9 mouse cellular contexts compared by ENCODE assay signal in genomic region chr11:99379568-99379967, GRCm38 (mm10). TPM values are rescaled to one million over a fixed set of nuclear protein-coding genes. Genes with fewer than 3 reads are reported as not detected.
DNase-seq lines count a peak whose midpoint lies in the region; ATAC-seq and TF ChIP-seq lines count a peak whose summit lies in the region.
"Had no signal": no experiment of that assay in that cellular context is flagged by ENCODE, and none has a peak within 500 bp of the region (broad histone marks: within the 10 kb centered on the region; RNA-seq: fewer than 3 reads in every experiment).

No protein-coding gene starts in this region.

- H3K79me2 ChIP-seq in liver, adult 2 months (ENCODE audit: control insufficient read depth, insufficient read depth, low read length): no peaks in the 10 kb centered on the region

- 15% methylated on average over 5 of the region's 5 CpGs for WGBS in liver, embryonic 12.5 days (ENCODE audit: insufficient replicate concordance)
- WGBS in embryonic facial prominence, embryonic 14.5 days: 10% methylated on average over 5 of the region's 5 CpGs
- WGBS in liver, adult 2 months: 7% methylated on average over 5 of the region's 5 CpGs

- ATAC-seq in liver, embryonic 12.5 days: no peak
- ATAC-seq in embryonic facial prominence, embryonic 14.5 days (ENCODE audit: low read depth): no peak

- H3K36me3 ChIP-seq in liver, embryonic 12.5 days: no peaks in the 10 kb centered on the region
- no peaks in the 10 kb centered on the region for H3K36me3 ChIP-seq in embryonic facial prominence, embryonic 14.5 days (ENCODE audit: control insufficient read depth, insufficient read depth, low read length)
- no peaks in the 10 kb centered on the region for H3K36me3 ChIP-seq in liver, adult 2 months (ENCODE audit: control insufficient read depth, insufficient read depth, low read length)
- H3K36me3 ChIP-seq: heart, embryonic 15.5 days had no signal

- no peak overlapping the region for H3K9ac ChIP-seq in liver, embryonic 12.5 days
- no peak overlapping the region for H3K9ac ChIP-seq in embryonic facial prominence, embryonic 14.5 days (ENCODE audit: low read depth, low read length)
- H3K9ac ChIP-seq in liver, adult 2 months (ENCODE audit: low read depth, low read length): no peak overlapping the region
- H3K9ac ChIP-seq: heart, embryonic 15.5 days had no signal

- no peak overlapping the region for H3K27ac ChIP-seq in liver, embryonic 12.5 days
- H3K27ac ChIP-seq in embryonic facial prominence, embryonic 14.5 days (replicated peaks; ENCODE audit: low read depth, low read length): no peak overlapping the region
- H3K27ac ChIP-seq in liver, adult 2 months (replicated peaks; ENCODE audit: insufficient read depth, low read depth, low read length): no peak overlapping the region
- H3K27ac ChIP-seq: heart, embryonic 15.5 days had no signal

- no peaks in the 10 kb centered on the region for H3K9me3 ChIP-seq in liver, embryonic 12.5 days (replicated peaks)
- H3K9me3 ChIP-seq in embryonic facial prominence, embryonic 14.5 days (ENCODE audit: control insufficient read depth, low read length): no peaks in the 10 kb centered on the region
- H3K9me3 ChIP-seq: heart, embryonic 15.5 days had no signal

- no peak for TF ChIP-seq POLR2A in liver, adult 2 months (IDR thresholded peaks at IDR 0.05; ENCODE audit: extremely low read depth, insufficient read depth, low read length)

- no peak overlapping the region for H3K4me2 ChIP-seq in liver, embryonic 12.5 days
- no peak overlapping the region for H3K4me2 ChIP-seq in embryonic facial prominence, embryonic 14.5 days (ENCODE audit: low read depth, low read length)
- H3K4me2 ChIP-seq: heart, embryonic 15.5 days had no signal

- peak; percentile 61 for DNase-seq in liver
- DNase-seq in adrenal gland, postnatal 36 days: peak; percentile 72 to 77
- DNase-seq in embryonic facial prominence, embryonic 14.5 days (ENCODE audit: low spot score): peak; percentile 61
- DNase-seq in kidney, adult 8-10 months: peak; percentile 53 to 73
- peak; percentile 50 for DNase-seq in liver, adult 2 months (ENCODE audit: extremely low read depth, low read depth, low spot score)
- DNase-seq in retina, postnatal 7 days (ENCODE audit: low read depth, low spot score): peak; percentile 76
- peak; percentile 33 for DNase-seq in urinary bladder, postnatal 10 days (ENCODE audit: low spot score)

- H3K4me1 ChIP-seq in liver, embryonic 12.5 days: no peaks in the 10 kb centered on the region
- H3K4me1 ChIP-seq in embryonic facial prominence, embryonic 14.5 days (ENCODE audit: control insufficient read depth, insufficient read depth, low read length): no peaks in the 10 kb centered on the region
- no peaks in the 10 kb centered on the region for H3K4me1 ChIP-seq in liver, adult 2 months (ENCODE audit: control insufficient read depth, insufficient read depth, low read length)
- H3K4me1 ChIP-seq: heart, embryonic 15.5 days had no signal

- H3K27me3 ChIP-seq in liver, embryonic 12.5 days (replicated peaks): peaks cover 17% of the 10 kb centered on the region
- peaks cover under 1% of the 10 kb centered on the region; the same call in 1 of the 2 replicates for H3K27me3 ChIP-seq in embryonic facial prominence, embryonic 14.5 days (replicated peaks; ENCODE audit: control insufficient read depth, insufficient read depth, low read length)
- 0 out of 2 replicates have a peak, but pooled peaks cover 2% of the 10 kb centered on the region for H3K27me3 ChIP-seq in liver, adult 2 months (ENCODE audit: control insufficient read depth, insufficient read depth, low read length)

- peak; percentile 91 for TF ChIP-seq CTCF in liver, adult 2 months (IDR thresholded peaks at IDR 0.05; ENCODE audit: low read depth, low read length)

- H3K4me3 ChIP-seq in liver, embryonic 12.5 days: no peak overlapping the region
- H3K4me3 ChIP-seq in embryonic facial prominence, embryonic 14.5 days (ENCODE audit: low read depth, low read length): no peak overlapping the region
- H3K4me3 ChIP-seq in liver, adult 2 months (ENCODE audit: insufficient read depth, low read depth, low read length): no peak overlapping the region
- H3K4me3 ChIP-seq: heart, embryonic 15.5 days had no signal

RNA-seq across cellular contexts. Expression of gene Krt28, which starts 4.9 kb away (rescaled TPM):
- 0.07 and 0.11 TPM in 2 replicates for polyA plus RNA-seq in liver, embryonic 12.5 days (2016; fragmentation: Nextera tagmentation; extraction: Ambion mirVana)
- total RNA-seq in adrenal gland, postnatal 36 days (2021): not detected
- polyA plus RNA-seq in embryonic facial prominence, embryonic 14.5 days (2014; fragmentation: Nextera tagmentation; extraction: Ambion mirVana): 2.8 and 3.4 TPM in 2 replicates
- total RNA-seq in liver, adult 2 months (2014; rRNA removed): not detected in 2 replicates
- polyA plus RNA-seq in liver, adult 2 months (2012; rRNA removed): not detected in 2 replicates
- polyA plus RNA-seq: heart, embryonic 15.5 days had no signal

RNA-seq across cellular contexts. Expression of gene Krt10, which starts 9.6 kb away (rescaled TPM):
- 5.2 and 6.1 TPM in 2 replicates for polyA plus RNA-seq in liver, embryonic 12.5 days (2016; fragmentation: Nextera tagmentation; extraction: Ambion mirVana)
- total RNA-seq in adrenal gland, postnatal 36 days (2021): 1 to 10 TPM; 4.4 to 6.4 TPM
- 76.8 and 167 TPM in 2 replicates for polyA plus RNA-seq in embryonic facial prominence, embryonic 14.5 days (2014; fragmentation: Nextera tagmentation; extraction: Ambion mirVana)
- total RNA-seq in liver, adult 2 months (2014; rRNA removed): 0.37 and 0.87 TPM in 2 replicates
- 0.29 and 0.76 TPM in 2 replicates for polyA plus RNA-seq in liver, adult 2 months (2012; rRNA removed)

RNA-seq across cellular contexts. Expression of gene Krt27, which starts 28.7 kb away (rescaled TPM):
- polyA plus RNA-seq in liver, embryonic 12.5 days (2016; fragmentation: Nextera tagmentation; extraction: Ambion mirVana): not detected in 2 replicates
- not detected for total RNA-seq in adrenal gland, postnatal 36 days (2021)
- polyA plus RNA-seq in embryonic facial prominence, embryonic 14.5 days (2014; fragmentation: Nextera tagmentation; extraction: Ambion mirVana): 3.2 and 6.1 TPM in 2 replicates
- total RNA-seq in liver, adult 2 months (2014; rRNA removed): not detected in 2 replicates
- not detected in 2 replicates for polyA plus RNA-seq in liver, adult 2 months (2012; rRNA removed)
- polyA plus RNA-seq: heart, embryonic 15.5 days had no signal

RNA-seq across cellular contexts. Expression of gene Krt26, which starts 41.8 kb away (rescaled TPM):
- polyA plus RNA-seq in liver, embryonic 12.5 days (2016; fragmentation: Nextera tagmentation; extraction: Ambion mirVana): not detected in 2 replicates
- total RNA-seq in adrenal gland, postnatal 36 days (2021): not detected
- 0.24 and 0.42 TPM in 2 replicates for polyA plus RNA-seq in embryonic facial prominence, embryonic 14.5 days (2014; fragmentation: Nextera tagmentation; extraction: Ambion mirVana)
- not detected in 2 replicates for total RNA-seq in liver, adult 2 months (2014; rRNA removed)
- polyA plus RNA-seq in liver, adult 2 months (2012; rRNA removed): not detected in 2 replicates
- polyA plus RNA-seq: heart, embryonic 15.5 days had no signal

RNA-seq across cellular contexts. Expression of gene Krt12, which starts 42.5 kb away (rescaled TPM):
- 0.06 TPM in 1 of 2 replicates, not detected in the other for polyA plus RNA-seq in liver, embryonic 12.5 days (2016; fragmentation: Nextera tagmentation; extraction: Ambion mirVana)
- total RNA-seq in adrenal gland, postnatal 36 days (2021): not detected
- 0.22 TPM in 1 of 2 replicates, not detected in the other for polyA plus RNA-seq in embryonic facial prominence, embryonic 14.5 days (2014; fragmentation: Nextera tagmentation; extraction: Ambion mirVana)
- total RNA-seq in liver, adult 2 months (2014; rRNA removed): not detected in 2 replicates
- not detected in 2 replicates for polyA plus RNA-seq in liver, adult 2 months (2012; rRNA removed)
- polyA plus RNA-seq: heart, embryonic 15.5 days had no signal

Comparison
In these comparisons a context has a peak if more than half of its experiments do, and no peak if none do; other contexts are left out.
1. RNA of gene Krt10, which starts 9.6 kb away (polyA plus RNA-seq): 76.8 to 167 TPM in embryonic facial prominence, embryonic 14.5 days; 5.2 to 6.1 TPM in liver, embryonic 12.5 days and 0.29 to 0.76 TPM in liver, adult 2 months; every median in the first group is over 10 times any median in the second.
2. Peak in every context shown above with its lines, with median percentiles within 50 percentile points of each other: DNase-seq.